Mouse (Mus musculus): ENCODE data around the gene Ikbkg. TPM values are rescaled to one million over a fixed set of nuclear protein-coding genes. Genes with fewer than 3 reads are reported as not detected.

The Ikbkg gene
- total and polyA plus RNA-seq, 3 experiments: 20.5 to 40.6 (median 26.4) TPM

- no peak overlapping the region for H3K4me2 ChIP-seq (ENCODE audit: insufficient read depth, low read depth, poor library complexity, severe bottlenecking)
- dilution Hi-C loops (cut with MboI; ENCODE audit: extremely low pct_ligation_motif_present, extremely low pct_unique_long_range_greater_than_20kb, low sequenced_read_pairs): no loop called here
- in situ Hi-C loops (cut with MboI; ENCODE audit: low pct_ligation_motif_present, low pct_unique_long_range_greater_than_20kb, low sequenced_read_pairs): no loop called here
Measured at GRCm38 (mm10) chrX:74359171-74359570, 33.9 kb upstream of the Ikbkg start.

GRCm38 (mm10) chrX:74367512-74367911, 25.6 kb upstream of the Ikbkg start:
- Histone ChIP-seq H3K4me2 (ENCODE audit: insufficient read depth, low read depth, poor library complexity, severe bottlenecking) (peak overlapping the region; percentile 61; the same call in 1 of the 2 replicates), H3K36me3 (replicated peaks in 1 of 2; ENCODE audit: control insufficient read depth in 1 of 2, insufficient read depth in 1 of 2, low read length in 1 of 2) (peaks cover 21 to 36% of the 10 kb centered on the region in 2 experiments), H3K9me3 (replicated peaks; ENCODE audit: low read length) (no peaks in the 10 kb centered on the region), H3K27ac (ENCODE audit: insufficient read depth, low read depth) (no peak overlapping the region), H3K4me3 (replicated peaks in 1 of 3; ENCODE audit: low read depth in 2 of 3, low read length in 2 of 3, poor library complexity in 1 of 3) (peak overlapping the region; percentile 67 to 88 (median 70)), H3K79me2 (replicated peaks; ENCODE audit: control insufficient read depth, extremely low read depth, insufficient read depth, poor library complexity, severe bottlenecking) (peaks cover 9% of the 10 kb centered on the region), H3K9ac (ENCODE audit: insufficient read depth, low read depth) (peak overlapping the region; percentile 83), H3K4me1 (ENCODE audit: control insufficient read depth in 1 of 2, insufficient read depth in 2 of 2) (peaks cover 12 to 35% of the 10 kb centered on the region in 2 experiments; a peak in 3 of 4 replicates), H3K27me3 (replicated peaks) (no peaks in the 10 kb centered on the region)
- DNase-seq (ENCODE audit: extremely low read depth): no peak
- in situ Hi-C loops (cut with MboI; ENCODE audit: low pct_ligation_motif_present, low pct_unique_long_range_greater_than_20kb, low sequenced_read_pairs): no loop called here
- dilution Hi-C loops (cut with MboI; ENCODE audit: extremely low pct_ligation_motif_present, extremely low pct_unique_long_range_greater_than_20kb, low sequenced_read_pairs): no loop called here
- TF ChIP-seq JUN (IDR thresholded peaks at IDR 0.05; ENCODE audit: insufficient read depth, low read depth, low read length) (no peak), CHD2 (IDR thresholded peaks at IDR 0.05; ENCODE audit: low read length) (no peak), TCF12 (IDR thresholded peaks at IDR 0.05; ENCODE audit: low read depth, low read length) (no peak), UBTF (IDR thresholded peaks at IDR 0.05; ENCODE audit: low read depth, low read length) (no peak), MAZ (IDR thresholded peaks at IDR 0.05; ENCODE audit: low read depth, low read length) (no peak), USF2 (conservative IDR thresholded peaks at IDR 0.05; ENCODE audit: low read depth, low read length) (no peak), SIN3A (IDR thresholded peaks at IDR 0.05; ENCODE audit: low read length) (no peak), SMC3 (IDR thresholded peaks at IDR 0.05; ENCODE audit: low read depth, low read length) (no peak), PAX5 (IDR thresholded peaks at IDR 0.05; ENCODE audit: low read length) (no peak), IRF4 (IDR thresholded peaks at IDR 0.05; ENCODE audit: low read depth, low read length) (no peak), BHLHE40 (IDR thresholded peaks at IDR 0.05; ENCODE audit: low read depth, low read length) (no peak), RAD21 (IDR thresholded peaks at IDR 0.05; ENCODE audit: low read depth, low read length) (no peak), RCOR1 (conservative IDR thresholded peaks at IDR 0.05; ENCODE audit: low read depth, low read length) (no peak), MYC (IDR thresholded peaks at IDR 0.05; ENCODE audit: low read depth, low read length) (no peak), MAX (IDR thresholded peaks at IDR 0.05; ENCODE audit: low read length) (no peak), KAT2A (IDR thresholded peaks at IDR 0.05; ENCODE audit: insufficient replicate concordance, low read length) (no peak)

More at GRCm38 (mm10) chrX:74359171-74359570, 33.9 kb upstream of the Ikbkg start:
- H3K9me3 ChIP-seq (replicated peaks; ENCODE audit: low read length): no peaks in the 10 kb centered on the region
- H3K36me3 ChIP-seq (replicated peaks in 1 of 2; ENCODE audit: control insufficient read depth in 1 of 2, insufficient read depth in 1 of 2, low read length in 1 of 2): no peaks in the 10 kb centered on the region
- H3K4me1 ChIP-seq (ENCODE audit: control insufficient read depth in 1 of 2, insufficient read depth in 2 of 2): no peaks in the 10 kb centered on the region
- H3K27me3 ChIP-seq (replicated peaks): no peaks in the 10 kb centered on the region
- no peaks in the 10 kb centered on the region for H3K79me2 ChIP-seq (replicated peaks; ENCODE audit: control insufficient read depth, extremely low read depth, insufficient read depth, poor library complexity, severe bottlenecking)
- no peak for DNase-seq (ENCODE audit: extremely low read depth)
- no peak overlapping the region for H3K9ac ChIP-seq (ENCODE audit: insufficient read depth, low read depth)
- no peak overlapping the region for H3K4me3 ChIP-seq (replicated peaks in 1 of 3; ENCODE audit: low read depth in 2 of 3, low read length in 2 of 3, poor library complexity in 1 of 3)
- no peak overlapping the region for H3K27ac ChIP-seq (ENCODE audit: insufficient read depth, low read depth)
- TF ChIP-seq CTCF (conservative IDR thresholded peaks at IDR 0.05 in 1 of 2, IDR thresholded peaks at IDR 0.05 in 1 of 2; ENCODE audit: low read depth in 2 of 2, low read length in 2 of 2): no peak
- TF ChIP-seq HCFC1 (IDR thresholded peaks at IDR 0.05; ENCODE audit: low read depth, low read length): no peak
- TF ChIP-seq CHD2 (IDR thresholded peaks at IDR 0.05; ENCODE audit: low read length): no peak
- TF ChIP-seq MAFK (IDR thresholded peaks at IDR 0.05; ENCODE audit: insufficient replicate concordance, low read length): no peak
- no peak for TF ChIP-seq POLR2AphosphoS2 (IDR thresholded peaks at IDR 0.05; ENCODE audit: low read depth, low read length)
- TF ChIP-seq ZC3H11A (IDR thresholded peaks at IDR 0.05; ENCODE audit: low read depth, low read length): no peak
- no peak for TF ChIP-seq ZKSCAN1 (IDR thresholded peaks at IDR 0.05; ENCODE audit: borderline replicate concordance, low read depth, low read length)
- TF ChIP-seq GABPA (IDR thresholded peaks at IDR 0.05; ENCODE audit: insufficient replicate concordance, low read depth, low read length): no peak
- TF ChIP-seq ETS1 (conservative IDR thresholded peaks at IDR 0.05; ENCODE audit: low read depth, low read length): no peak
- TF ChIP-seq JUND (conservative IDR thresholded peaks at IDR 0.05; ENCODE audit: low read depth, low read length): no peak
- no peak for TF ChIP-seq ZMIZ1 (IDR thresholded peaks at IDR 0.05; ENCODE audit: low read depth, low read length)
- no peak for TF ChIP-seq NELFE (IDR thresholded peaks at IDR 0.05; ENCODE audit: low read depth, low read length)
- no peak for TF ChIP-seq USF2 (conservative IDR thresholded peaks at IDR 0.05; ENCODE audit: low read depth, low read length)
- no peak for TF ChIP-seq POLR2A (IDR thresholded peaks at IDR 0.05; ENCODE audit: low read depth, low read length)
- TF ChIP-seq KAT2A (IDR thresholded peaks at IDR 0.05; ENCODE audit: insufficient replicate concordance, low read length): no peak
- no peak for TF ChIP-seq IRF4 (IDR thresholded peaks at IDR 0.05; ENCODE audit: low read depth, low read length)
- TF ChIP-seq MYC (IDR thresholded peaks at IDR 0.05; ENCODE audit: low read depth, low read length): no peak
